Mouse (Mus musculus) left cerebral cortex, adult 9 months (tissue): ENCODE measurements around the gene Furin.

Experiments
- DNase-seq, 2 experiments: peaks; one replicate each; pipeline ENCODE4 v3.0.0; 2022; ENCODE audit warnings: low spot score in 2 of 2

Gene Furin

DNA sequence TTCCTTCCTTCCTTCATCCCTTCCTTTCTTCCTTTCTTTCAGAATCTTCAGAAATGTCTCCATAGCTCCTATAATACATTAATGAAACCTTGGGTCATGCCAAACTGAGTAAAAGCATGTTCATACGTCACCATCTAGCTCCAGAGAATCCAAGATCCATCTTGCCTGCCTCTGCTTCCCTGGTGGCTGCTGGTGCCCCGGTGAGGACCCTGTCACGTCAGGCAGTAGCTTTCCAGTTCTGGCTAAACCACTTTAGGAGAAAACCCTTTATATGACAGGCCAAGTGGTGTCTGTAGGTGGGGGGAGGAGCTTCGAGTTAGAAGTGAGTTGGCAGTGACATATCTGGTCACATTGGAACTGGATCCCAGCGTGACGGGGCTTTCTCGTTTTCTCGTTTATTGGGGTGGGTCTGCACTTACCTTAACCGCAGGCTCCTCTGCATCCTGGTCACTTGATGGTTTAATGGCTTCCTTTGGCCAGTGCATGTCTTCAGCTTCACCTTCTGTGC, at the start of gene Furin:
TSS of gene Furin (minus strand) at position 249 of the 508 bp plus-strand sequence.
- DNase-seq, result no peak

DNA sequence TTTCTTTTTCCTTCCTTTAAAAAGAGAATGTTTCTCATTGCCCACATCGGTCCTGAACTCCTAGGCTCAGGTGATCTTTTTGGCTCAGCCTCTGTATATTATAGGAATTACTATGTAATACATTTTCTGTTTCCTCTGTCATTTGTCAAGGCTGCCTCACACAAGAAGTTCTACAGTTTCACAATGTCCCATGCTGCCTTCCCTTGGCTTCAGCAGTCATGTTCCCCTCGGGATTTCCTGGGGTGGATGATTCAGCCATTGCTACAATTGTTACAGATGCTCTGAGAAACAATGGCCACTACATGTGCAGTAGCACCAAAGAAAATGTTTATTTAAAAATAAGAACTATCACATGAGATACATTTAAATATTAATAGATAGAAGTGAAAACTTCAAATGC, 49.5 kb upstream of the Furin start:
- no peak for DNase-seq

DNA sequence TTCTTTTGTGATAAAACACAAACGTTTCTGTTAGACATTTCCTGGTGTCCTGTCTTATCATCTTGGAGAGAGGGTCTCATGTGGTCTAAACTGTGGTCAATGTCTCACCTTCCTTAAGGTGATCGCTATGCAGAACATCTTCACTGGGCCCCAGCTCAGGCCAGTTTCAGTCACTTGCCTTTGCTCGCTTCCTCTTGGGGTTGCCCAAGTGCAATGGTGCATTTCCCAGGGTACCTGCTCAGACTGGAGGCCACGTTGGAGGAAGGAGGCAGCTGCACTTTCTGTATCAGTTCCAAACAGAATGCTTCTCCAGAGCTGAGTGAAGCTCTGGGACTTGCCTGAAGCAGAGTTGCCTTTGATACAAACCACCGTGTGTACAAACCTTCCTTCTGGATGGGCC, 48.8 kb upstream of the Furin start:
- DNase-seq, result no peak

DNA sequence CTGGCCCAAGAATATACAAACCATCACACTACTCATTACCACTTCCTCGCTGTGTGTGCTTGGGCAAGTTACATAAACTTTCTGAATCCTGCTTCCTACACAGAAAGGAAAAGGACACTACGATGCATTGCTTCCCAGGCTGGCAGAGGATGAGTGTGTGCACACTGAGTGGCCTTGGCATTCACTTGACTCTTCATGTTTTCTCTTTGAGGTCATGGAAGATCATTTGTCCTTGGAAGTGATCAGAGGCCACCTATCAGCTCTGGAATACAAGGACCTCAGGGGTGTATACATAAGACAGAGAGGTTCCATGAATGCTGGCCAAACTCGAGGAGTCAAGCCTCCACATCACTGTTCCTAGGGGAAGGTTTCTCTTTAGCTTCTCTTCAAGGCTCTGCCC, 47.9 kb upstream of the Furin start:
- DNase-seq, result no peak

DNA sequence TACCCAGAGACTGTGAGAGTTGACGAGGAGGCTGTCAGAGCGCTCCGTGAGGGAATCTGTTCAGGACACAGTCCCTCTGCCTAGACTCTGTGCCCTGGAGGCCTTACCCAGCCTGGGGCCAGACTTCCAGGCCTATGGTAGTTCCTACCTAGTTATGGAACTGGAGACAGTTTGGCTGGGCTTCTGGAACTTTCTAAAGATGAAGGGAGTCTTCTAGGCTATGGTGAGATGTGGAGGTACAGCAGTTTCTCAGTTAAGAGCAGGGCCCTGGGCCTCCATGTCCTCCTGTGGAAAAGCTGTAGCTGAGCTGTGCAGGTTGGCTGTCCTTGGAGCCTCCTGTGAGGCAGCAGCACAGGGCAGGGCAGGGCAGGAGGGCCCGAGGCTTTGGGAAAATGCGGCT, 47.0 kb upstream of the Furin start:
- DNase-seq, result no peak

DNA sequence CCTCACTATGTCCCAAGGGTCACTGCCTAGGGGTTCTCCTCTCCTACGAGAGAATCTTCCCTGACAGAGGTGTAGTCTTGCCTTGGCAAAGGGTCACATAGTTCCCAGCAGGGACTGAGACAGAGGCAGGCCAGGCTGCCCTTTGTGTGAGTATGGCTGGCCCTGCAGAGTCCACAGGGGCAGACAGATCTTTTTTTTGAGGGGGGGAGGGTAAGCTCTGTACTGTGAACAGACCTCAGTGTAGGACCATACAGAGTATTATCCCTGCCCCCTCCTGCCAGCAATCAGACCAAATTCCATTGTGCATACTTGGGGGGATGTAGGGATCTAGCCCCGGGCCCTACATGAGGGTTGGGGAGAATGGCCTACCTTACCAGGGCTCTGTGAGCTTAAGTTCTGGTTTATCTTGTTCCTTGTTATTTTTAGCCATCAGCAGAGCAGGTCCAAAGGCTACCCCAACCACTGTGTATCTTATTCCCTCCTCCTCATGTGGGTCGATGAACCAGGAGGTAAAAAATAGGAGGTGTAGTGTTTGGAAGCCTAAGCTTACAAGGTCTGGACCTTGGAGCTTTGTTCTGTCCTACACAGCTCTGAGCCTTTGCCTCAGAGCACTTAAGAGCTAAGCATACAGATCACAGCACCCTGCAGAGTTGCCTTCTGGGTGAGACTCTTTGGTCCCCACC, 46.5 kb upstream of the Furin start:
- DNase-seq, result no peak

DNA sequence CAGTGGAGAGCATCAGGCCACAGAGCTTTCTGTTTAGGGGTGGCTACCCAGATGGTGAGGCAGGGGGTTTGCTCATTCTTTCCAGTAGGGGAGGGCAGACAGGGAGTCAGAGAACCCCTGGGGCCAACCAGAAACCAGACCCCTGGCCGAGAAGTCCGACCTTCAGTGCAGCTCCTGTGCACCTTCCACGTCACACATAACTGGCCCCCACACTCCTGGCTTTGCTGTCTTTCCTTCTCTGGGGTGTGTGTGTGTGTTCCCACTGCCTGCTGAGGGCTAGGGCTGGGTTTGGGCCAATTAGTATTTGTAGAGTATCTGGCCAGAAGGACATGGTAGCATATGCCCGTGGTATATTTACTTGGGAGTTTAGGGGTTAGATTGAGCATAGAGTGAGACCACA, 45.1 kb upstream of the Furin start:
- DNase-seq, result no peak

DNA sequence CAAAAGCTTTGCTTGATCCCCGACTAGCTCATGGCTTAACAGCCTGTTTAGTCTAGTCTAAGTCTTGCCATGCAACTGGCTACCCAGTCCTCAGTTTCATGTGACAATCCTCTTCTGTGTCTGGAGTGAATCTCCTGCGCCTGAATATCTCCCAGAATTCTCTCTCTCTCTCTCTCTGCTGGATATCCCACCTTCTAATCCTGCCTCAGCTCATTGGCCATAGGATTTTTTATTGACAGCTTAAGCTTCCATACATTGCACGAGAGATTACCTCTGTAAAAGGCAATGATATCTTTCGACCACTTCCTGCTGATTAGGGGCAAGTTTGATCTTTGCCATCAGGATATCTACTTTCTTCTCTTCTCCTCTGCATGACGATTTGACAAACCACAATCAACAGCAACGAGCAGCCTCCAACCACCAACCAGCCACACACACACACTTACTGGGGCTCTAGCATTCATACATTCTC, 44.4 kb upstream of the Furin start:
- DNase-seq, result no peak

DNA sequence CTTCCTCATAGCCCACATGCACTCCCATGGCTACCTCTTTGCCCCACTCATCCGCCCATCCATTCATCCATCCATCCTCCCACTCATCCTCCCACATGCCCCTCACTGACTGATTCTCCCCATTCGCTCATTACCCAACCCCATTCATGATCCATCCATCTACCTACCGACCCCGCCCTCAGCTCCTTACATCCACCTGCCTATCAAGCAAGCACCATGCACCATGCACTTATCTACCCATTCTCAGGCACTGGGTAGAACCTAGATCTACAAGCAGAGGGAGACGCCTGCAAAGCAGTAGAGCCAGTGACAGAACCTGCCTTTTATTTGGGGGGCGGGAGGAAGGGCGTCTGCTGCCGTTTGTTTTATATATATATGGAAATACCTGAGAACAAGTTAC, 42.1 kb upstream of the Furin start:
- no peak for DNase-seq

DNA sequence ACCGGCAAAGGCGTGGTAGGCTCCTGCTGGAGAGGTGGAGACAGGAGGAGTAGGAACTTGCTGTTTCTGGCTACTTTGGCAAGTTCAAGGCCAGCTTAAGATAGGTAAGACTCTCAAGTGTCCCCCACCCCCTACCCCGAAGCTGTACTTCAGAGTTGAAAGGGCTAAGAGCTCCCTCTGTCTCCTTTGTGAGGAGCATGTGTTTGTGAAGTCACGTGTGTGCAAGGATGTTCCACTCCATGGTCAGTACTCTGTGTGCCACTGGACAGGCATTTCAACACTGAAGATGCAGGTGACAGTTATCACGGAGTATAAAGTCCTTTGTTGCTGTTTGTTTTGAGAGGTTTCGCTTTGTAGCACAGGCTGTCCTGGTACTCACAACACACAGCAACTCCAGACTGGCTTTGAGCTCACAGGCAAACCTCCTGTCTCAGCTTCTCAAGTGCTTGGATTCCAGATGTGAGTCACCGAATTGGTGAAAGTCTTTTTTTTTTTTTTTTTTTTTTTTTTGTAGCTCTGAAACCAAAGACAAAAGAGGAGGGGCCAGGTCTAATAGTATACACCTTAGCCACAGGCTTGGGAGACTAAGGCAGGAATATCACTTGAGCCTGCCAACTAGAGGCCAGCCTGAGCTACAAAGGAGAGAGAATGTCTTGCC, 41.1 kb upstream of the Furin start:
- no peak for DNase-seq

DNA sequence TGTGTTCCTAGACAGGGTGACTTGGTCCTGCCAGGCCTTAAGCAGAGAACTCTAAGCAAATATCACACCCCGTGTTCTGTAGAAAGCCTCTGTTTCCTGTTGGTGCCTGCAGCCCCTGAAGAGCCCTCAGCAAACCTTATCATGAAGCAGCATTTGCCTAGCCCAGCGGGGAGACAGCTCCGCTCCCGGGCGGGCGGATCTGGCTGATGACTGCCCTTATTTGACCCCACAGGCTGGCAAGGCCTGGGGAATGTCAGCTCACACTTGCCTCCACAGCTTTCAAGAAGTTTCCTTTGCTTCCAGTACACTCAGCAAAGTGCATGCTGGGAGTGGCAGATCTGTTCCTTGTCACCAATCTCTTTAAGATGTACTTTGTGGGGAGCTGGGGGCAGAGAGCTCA, 40.3 kb upstream of the Furin start:
- no peak for DNase-seq

DNA sequence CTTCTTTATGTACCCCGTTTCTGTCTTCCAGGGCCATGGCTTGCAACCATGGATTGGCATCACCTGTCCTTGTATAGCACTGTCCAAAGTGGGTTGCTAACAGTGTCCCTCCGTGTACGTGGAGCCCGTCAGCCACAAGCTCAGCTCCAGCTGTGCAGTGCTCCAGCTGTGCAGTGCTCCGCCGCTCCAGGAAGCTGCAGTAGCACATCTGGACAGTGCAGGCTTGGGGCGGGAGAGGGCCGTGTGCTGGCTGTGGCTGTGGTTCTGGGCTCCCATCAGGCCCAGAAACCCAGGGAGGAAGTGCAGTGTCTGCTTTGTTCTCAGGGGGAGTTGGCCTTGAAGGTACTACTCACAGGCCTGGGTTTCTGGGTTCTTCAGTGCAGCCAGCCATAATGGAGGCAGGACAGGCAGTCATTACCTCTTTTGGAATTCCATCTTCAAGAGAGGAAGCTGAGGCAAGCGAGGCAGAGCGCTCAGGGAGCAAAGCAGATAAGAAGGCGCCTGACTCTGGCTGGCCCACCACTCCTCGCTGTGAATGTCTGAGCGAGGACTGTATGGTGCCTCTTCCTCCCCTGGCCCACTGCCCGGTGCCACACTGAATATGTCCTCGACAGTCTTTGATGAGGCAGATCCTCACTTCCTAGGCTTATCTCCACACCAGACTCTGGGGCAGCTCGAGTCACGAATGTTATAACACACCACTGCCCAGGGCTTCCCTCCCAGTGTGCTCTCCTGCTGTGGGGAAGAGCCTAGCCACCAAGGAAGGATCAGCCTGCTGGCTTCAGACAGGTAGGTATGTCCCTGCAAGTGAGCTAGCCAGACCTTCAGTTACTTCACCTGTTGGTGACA, 39.4 kb upstream of the Furin start:
- no peak for DNase-seq

DNA sequence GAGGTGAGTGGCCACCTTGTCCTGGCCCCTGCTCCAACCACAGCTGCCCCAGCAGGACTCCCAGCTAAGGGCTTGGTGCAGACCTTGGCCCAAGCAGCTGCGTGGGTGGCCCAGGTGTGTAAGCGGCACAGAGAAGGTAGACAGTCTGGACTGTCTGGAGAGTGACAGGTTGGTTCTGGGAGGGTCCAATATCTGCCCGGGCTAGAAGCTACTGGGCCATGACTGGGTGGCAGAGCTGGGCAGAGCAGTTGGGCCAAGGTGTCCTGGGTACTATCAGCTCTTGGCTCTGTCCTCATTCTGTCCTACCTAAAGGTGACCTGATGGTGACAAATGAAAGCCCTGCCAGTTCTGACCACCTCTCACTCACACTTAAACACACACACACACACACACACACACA, 37.9 kb upstream of the Furin start:
- DNase-seq, result no peak

DNA sequence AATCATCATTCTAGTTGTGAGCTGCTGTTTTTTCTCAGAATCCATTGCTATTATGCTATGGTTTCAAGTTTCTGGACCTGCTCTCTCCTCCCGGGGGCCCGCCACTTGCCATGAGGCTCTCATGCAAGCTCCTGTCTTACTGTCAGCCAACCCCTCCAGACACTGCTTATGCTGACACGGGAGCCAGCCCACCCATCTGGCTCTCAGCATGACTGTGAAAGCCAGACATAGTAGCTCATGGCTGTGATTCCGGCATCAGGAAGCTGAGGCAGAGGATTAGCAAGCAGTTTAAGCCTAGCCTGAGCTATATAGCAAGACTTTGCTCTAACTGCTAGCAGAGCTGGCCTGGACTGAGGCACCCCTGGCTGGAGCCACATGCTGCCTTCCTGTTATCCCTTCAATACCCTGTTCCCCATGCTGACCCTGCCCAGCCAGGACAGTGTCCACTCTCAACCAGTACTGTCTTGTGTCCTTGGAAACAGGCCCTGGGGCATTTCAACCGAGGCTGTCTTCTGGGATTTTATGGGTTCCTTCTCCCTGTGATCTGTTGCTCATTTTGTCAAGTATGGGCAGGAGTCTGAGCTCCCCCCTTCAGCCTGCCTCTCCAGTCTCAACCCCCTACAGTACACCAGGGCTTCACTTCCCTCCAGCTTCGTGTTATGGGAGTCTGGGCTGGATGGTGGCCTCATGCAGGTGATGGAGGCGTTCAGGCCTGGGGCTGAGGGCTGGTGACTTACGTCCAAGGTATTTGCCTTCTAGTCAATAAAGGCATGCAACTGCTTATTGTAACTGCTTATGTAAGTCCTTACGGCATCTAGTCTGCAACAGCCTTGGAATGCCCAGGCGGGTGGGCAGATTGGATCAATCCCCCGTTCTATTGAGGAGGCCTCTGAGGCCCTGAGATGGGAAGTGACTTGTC, 37.0 kb upstream of the Furin start:
- no peak for DNase-seq

DNA sequence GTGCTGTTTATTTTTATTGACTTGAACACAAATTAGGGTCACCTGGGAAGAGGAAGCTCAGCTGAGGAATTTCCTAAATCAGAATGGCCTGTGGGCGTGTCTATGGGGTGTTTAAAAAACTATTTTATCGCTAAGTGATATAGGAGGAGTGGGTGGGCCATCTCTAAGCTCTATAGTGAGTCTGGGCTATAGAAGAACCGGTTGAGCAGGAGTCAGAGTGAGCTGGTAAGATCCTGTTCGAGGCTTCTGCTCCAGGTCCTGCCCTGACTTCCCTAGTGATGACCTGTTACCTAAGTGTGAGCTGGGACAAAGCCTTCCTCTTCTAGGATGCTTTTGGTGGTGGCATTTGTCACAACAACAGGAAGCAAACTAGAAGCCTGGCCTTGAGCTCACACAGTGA, 35.4 kb upstream of the Furin start:
- no peak for DNase-seq

DNA sequence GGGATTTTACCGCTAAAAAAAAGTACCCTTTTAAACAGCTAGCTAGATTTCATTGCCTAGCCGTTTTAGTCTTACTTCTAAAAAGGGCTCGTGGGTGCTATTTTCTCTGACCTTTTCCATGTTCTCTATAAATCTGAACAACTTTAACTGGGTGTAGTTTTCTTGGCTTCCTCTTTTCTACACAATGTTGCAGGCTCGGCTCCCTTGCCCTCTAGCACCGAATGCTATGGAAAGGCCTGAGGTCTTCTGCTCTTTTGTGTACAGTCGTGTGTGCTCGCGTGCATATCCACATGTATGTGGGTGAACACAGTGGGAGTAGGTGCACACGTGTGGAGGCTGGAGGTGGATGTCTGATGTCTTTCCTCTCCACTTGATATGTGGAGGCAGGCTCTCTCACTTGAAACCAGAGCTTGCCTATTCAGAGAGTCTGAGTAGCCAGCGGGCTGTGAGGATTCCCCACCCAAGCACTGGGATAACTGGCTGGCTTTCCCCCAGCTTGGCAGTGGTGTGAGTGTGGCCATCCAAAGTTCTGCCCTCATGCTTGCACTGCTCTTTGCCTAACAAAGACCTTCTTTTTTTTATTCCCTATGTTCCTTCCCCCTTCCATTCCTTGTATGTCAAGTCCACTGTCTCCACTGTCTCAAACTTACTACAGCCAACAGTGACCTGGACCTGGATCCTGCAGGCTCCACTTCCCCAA, 34.7 kb upstream of the Furin start:
- DNase-seq, result no peak

DNA sequence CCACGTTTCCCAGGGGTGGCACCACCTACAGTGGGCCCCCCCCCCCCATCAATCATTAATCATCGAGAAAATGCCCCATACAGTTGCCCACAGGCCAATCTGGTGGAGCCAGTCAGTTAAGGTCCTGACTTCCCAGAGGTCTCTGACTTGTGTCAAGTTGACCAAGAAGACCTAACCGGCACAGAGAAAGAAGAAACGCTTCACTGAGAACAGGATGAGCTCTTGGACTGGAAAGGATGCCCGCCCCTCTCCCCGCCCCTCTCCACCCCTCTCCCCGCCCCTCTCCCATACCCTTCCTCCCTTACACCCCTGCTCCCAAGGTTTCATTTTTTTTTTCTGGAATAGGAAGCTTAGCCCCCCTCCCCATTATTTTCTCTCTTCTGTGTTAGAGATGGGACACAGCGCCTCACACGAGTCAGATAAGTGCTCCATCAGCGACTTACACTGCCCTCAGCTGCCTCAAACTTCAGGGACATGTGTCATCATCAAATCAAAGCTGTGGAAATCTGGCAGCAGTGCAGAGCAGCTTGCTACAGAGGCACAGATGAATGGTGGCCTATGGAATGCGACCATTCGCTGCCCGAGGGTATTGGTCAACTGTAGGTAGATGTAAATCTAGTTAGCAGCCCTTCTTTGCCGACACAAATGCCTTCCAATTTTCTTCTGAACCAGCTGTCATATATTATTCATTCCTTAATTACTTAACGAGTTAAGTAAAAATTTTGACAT, 34.0 kb upstream of the Furin start:
- no peak for DNase-seq

DNA sequence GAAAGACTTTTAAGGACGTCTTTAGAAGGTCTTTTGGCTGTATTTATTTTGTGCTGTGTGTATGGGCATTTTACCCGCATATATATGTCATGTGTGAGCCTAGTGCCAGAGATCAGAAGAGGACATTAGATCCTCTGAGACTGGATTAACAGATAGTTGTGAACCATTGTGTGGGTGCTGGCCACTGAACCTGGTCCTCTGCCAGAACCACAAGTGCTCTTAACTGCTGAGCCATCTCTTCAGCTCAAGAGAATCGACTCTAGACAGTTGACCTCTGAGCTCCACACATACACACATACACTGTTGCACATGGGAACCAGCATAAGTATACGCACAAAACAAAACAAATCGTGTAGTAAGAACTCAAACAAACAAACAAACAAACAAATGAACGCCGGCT, 31.3 kb upstream of the Furin start:
- no peak for DNase-seq

DNA sequence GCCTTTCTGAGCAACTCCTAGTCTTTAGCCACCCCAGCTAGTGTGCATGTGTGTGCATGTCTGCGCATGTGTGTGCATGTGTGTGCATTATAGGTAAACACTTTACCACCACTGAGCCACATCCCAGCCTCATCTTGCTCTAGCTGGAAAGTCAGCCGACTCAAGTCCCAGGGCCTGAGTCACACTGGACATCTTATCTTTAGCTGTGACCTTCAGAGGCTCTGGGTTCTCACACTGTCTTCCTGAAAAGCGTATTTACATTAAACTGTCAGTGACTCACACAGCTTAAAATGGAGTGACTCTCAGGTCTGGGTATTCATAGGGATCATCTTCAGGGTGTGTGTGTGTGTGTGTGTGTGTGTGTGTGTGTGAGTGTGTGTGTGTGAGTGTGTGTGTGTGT, 30.4 kb upstream of the Furin start:
- no peak for DNase-seq

DNA sequence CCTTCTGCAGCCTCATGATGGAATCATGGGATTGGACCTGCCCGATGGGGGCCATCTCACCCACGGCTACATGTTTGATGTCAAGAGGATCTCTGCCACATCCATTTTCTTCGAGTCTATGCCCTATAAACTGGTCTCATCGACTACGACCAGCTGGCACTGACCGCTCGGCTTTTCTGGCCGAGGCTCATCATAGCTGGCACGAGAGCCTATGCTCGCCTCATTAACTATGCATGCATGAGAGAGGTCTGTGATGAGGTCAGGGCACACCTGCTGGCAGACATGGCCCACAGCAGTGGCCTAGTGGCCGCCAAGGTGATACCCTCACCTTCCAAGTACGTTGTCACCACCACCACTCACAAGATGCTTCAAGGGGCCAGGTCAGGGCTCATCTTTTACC, 24.4 kb upstream of the Furin start:
- no peak for DNase-seq
